Mouse (Mus musculus) embryonic stem cell, embryonic (primary cell): ENCODE data around the gene Cabp4.

Source experiments
- CTCF ChIA-PET, 4 experiments: fragments of 300-600 bp in 2 of 4; fragments of 350-600 bp in 2 of 4; sonication (Branson Sonifier 250); formaldehyde crosslinking; loops; one replicate each; lab custom pipeline; 2022; ENCODE audit warnings: inconsistent platforms in 2 of 4; lab: Charles Lee
- POLR2A ChIA-PET, 4 experiments: fragments of 300-600 bp in 2 of 4; fragments of 350-600 bp in 2 of 4; sonication (Branson Sonifier 250); formaldehyde crosslinking; loops; one replicate each; lab custom pipeline; 2022; ENCODE audit warnings: antibody characterized with exemption in 4 of 4, inconsistent platforms in 1 of 4; lab: Charles Lee

The Cabp4 gene

DNA sequence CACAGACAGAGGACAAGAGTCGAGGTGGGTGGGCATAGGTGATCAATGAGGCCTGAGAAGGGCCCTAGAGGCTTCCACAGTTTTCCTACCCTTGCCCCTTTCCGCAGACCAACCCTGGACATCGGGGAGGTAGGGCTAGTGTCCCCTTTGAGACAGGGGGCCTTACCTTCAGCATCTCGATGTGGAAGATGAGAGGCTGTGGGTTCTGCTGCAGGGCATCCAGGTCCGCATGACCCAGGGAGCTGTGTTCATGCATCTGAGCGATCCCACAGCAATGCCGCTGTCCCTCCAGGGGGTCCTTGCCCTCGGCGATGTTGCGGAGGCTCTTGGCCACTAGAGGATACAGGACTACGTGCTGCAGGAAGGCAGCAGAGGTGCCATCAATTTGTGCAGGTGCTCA, 28.0 kb downstream of the Cabp4 start:
- ChIA-PET CTCF (no interaction called here), POLR2A (interaction anchor here in 3 of 4 experiments (0.8 to 1.9 kb wide), 5 partner anchors 14 to 86 kb away, joined by 3 to 6 read pairs (median 4); partner anchors contain the start of genes Cdk2ap2 (in 1 of the 3) and Rad9a (in 1 of the 3))

DNA sequence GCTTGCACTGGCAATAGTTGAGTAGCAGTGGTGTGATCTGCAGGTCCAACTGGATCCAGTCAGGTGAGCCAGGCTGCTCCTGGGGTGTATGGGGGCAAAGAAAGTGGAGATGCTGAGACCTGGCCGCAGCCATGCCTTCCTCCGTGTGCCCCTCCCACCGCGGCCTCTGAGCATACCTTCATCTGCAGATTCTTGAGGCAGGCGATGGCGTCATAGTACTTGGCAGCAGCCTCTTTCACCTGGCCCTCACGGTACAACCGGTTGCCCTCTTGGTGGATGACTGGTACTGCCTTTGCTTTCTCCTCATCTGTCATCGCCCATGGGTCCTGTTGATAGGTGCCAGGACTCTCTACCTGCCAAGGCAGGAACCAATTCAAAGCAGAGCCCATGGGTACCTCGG, 28.7 kb downstream of the Cabp4 start:
- ChIA-PET CTCF (interaction anchor here in 1 of 4 experiments (1.3 kb wide), 1 partner anchor 113 kb away, joined by 3 read pairs; no protein-coding TSS in a partner anchor), POLR2A (no interaction called here)

DNA sequence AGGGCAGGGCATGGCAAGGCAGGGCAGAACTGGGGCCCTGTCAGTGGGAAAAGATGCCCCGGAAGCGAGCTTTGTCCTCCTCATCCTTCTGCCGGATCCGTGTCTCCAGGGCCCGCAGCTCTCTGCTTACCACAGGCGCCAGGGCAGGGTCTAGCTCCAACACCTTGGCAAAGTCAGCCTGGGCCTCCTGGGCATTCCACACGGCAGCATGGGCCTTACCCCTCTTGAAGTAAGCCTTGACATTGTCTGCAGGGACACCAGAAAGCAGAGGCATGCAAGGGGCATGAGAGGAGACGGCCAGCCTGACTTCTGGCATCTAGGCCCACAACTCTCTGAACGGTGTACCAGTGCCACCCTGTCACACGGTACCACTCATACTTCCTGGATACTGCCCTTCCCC, 29.3 kb downstream of the Cabp4 start:
- CTCF ChIA-PET = interaction anchor here in 1 of 4 experiments (1.3 kb wide), 1 partner anchor 114 kb away, joined by 3 read pairs; no protein-coding TSS in a partner anchor
- POLR2A ChIA-PET = interaction anchor here in 1 of 4 experiments (0.9 to 1.0 kb wide), 2 partner anchors 16 to 27 kb away, joined by 3 read pairs; no protein-coding TSS in a partner anchor

DNA sequence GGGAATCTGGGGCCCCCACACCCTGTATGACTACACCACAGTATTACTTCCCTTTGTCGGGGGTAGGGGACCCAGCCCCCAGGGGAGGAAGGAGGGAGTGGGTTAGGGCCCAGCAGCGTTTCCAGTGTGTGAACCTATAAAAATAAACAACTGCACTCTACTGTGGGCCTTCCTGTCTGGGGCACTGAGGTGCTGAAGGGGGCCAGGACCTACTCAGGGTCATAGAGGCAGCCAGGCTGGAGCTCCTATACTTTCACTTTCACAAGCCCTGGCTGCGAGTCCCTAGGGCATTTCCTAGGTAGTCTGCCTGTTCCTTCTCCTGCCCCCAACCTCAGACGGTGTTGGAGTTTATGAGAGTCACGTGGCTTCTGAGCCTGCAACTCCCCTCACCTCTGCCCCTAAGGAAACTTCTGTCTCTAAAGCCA, 30.0 kb downstream of the Cabp4 start:
- ChIA-PET CTCF (interaction anchor here in 2 of 4 experiments (0.6 to 2.1 kb wide), 3 partner anchors 15 to 745 kb away, joined by 3 to 7 read pairs (median 3); no protein-coding TSS in a partner anchor), POLR2A (interaction anchor here in 2 of 4 experiments (0.9 to 1.8 kb wide), 8 partner anchors 12 to 55 kb away, joined by 3 to 7 read pairs (median 4); partner anchors contain the start of genes Cdk2ap2 (in 2 of the 2), Aip (in 1 of the 2) and Pitpnm1 (in 1 of the 2))

DNA sequence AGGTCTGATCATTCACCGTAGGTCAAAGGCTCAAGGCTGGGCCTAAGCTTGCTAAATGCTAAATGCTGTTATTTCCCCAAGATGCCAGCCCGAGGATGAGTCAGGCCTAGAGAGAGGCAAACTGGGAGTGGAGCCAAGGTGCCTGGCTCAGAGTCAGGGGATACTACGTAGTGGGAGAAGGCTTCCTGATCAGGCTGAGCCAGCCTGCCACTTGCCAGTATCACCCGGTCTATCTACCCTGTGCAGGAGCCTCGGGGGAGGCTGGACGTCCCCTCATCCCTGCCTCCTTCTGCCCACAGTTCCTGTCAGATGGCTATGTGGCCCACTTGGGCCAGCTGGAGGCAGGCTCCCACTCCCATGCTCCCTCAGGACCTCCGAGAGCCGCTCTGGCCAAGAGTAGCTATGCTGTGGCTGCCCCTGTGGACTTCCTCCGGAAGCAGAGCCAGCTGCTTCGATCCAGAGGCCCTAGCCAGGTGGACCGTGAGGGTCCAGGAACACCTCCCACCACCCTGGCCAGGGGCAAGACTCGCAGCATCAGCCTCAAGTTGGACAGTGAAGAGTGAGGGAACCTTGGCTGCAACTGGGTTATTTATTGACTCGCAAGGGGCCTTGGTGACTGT, 30.5 kb downstream of the Cabp4 start:
- CTCF ChIA-PET = interaction anchor here in 1 of 4 experiments (2.1 kb wide), 1 partner anchor 14 kb away, joined by 7 read pairs; no protein-coding TSS in a partner anchor

DNA sequence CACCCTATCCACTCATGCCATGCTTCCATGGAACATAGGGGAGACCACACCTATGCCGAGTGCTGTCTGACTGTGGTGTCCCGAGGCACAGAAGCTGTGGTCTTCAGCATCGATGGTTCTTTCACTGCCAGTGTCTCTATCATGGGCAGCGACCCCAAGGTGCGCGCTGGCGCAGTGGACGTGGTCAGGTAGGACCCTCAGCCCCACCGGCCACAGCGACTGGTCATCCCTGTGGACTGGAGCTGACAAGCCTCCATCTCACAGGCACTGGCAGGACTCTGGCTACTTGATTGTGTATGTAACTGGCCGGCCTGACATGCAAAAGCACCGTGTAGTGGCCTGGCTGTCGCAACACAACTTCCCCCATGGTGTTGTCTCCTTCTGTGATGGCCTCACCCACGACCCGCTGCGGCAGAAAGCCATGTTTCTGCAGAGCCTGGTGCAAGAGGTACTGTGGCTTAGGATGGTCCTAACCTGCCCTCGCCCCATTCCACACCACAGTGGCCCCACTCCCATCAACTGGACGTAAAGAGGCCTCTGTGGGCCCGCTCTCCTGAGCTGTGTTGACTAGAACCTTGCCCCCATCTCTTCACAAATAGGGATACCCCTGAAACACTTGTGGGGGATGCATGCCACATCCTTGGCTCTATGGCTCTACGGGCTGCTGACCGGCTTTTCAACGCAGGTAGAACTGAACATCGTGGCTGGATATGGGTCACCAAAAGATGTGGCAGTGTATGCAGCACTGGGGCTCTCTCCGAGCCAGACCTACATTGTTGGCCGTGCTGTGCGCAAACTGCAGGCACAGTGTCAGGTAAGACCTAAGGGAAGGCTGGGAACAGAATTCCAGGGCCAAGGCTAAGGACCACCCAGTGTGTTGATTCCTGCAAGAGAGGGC, 31.5 kb downstream of the Cabp4 start:
- CTCF ChIA-PET = interaction anchor here in 1 of 4 experiments (2.1 kb wide), 1 partner anchor 13 kb away, joined by 7 read pairs; no protein-coding TSS in a partner anchor
- POLR2A ChIA-PET = interaction anchor here (0.6 to 2.9 kb wide), 15 partner anchors 9 to 94 kb away, joined by 3 to 19 read pairs (median 3); partner anchors contain the start of genes Cdk2ap2 (in 2 of the 4), Aip (in 1 of the 4), Pitpnm1 (in 1 of the 4) and Ppp1ca (in 1 of the 4)

More for the DNA sequence above, 30.5 kb downstream of the Cabp4 start:
- POLR2A ChIA-PET = interaction anchor here in 3 of 4 experiments (0.9 to 2.9 kb wide), 12 partner anchors 8 to 95 kb away, joined by 3 to 19 read pairs (median 4); partner anchors contain the start of genes Cdk2ap2 (in 2 of the 3), Aip (in 1 of the 3), Pitpnm1 (in 1 of the 3) and Ppp1ca (in 1 of the 3)

DNA sequence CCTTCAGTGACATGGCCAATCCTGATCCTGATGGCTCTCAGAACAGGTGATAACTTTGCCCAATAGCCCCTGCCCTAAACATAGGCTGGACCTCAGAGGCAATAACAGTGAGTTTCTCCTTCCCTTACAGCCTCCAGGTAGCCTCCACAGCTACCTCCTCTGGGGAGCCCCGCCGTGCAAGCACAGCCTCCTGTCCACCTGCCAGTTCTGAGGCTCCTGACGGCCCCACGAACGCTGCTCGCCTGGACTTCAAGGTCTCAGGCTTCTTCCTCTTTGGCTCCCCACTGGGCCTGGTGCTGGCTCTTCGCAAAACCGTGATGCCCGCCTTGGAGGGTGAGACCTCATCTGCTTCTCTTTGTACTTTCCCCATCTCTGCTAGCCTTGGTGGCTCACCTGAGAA, 35.3 kb downstream of the Cabp4 start:
- POLR2A ChIA-PET = interaction anchor here in 1 of 4 experiments (0.5 kb wide), 1 partner anchor 256 kb away, joined by 4 read pairs; no protein-coding TSS in a partner anchor

DNA sequence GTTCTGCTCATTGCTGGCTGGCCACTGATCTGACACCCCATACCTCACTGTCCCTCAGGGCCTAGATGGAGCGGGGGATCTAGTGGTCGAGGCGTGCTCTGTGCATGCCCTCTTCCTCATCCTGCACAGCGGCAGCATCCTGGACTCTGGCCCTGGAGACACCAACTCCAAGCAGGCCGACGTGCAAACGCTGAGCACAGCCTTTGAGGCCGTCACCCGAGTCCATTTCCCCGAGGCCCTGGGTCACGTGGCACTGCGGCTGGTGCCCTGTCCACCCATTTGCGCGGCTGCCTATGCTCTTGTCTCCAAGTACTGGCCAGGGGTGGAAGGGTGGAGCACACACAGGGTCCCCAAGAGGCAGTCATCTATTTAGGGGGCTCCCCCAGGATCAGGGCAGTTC, 37.2 kb downstream of the Cabp4 start:
- POLR2A ChIA-PET = interaction anchor here in 2 of 4 experiments (1.0 to 1.6 kb wide), 3 partner anchors 9 to 60 kb away, joined by 3 read pairs; partner anchors contain the start of gene Gstp2 (in 1 of the 2)

More for the DNA sequence above, 35.3 kb downstream of the Cabp4 start:
- CTCF ChIA-PET = interaction anchor here in 1 of 4 experiments (0.9 kb wide), 1 partner anchor 13 kb away, joined by 3 read pairs; no protein-coding TSS in a partner anchor

DNA sequence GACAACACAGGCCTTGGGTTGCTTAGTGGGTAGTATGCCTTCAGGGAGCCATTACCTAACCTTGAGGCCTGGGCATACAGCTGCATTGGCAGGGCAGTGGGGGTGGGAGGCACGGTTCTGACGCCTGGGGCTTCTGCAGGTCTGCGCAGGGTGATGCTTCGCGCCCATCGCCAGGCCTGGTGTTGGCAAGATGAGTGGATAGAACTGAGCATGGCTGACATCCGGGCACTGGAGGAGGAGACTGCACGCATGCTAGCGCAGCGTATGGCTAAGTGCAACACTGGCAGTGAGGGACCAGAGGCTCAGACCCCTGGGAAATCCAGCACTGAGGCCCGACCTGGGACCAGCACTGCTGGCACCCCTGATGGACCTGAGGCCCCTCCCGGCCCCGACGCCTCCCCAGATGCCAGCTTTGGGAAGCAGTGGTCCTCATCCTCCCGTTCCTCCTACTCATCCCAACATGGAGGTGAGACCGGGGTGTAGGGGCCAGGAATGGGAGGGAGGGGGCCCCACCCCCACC, 39.1 kb downstream of the Cabp4 start:
- ChIA-PET POLR2A (interaction anchor here in 2 of 4 experiments (0.6 to 1.3 kb wide), 4 partner anchors 16 to 67 kb away, joined by 3 to 4 read pairs (median 4); no protein-coding TSS in a partner anchor), CTCF (interaction anchor here in 2 of 4 experiments (0.6 to 1.7 kb wide), 2 partner anchors 124 to 359 kb away, joined by 3 to 4 read pairs; no protein-coding TSS in a partner anchor)

More for the DNA sequence above, 37.2 kb downstream of the Cabp4 start:
- CTCF ChIA-PET = no interaction called here

DNA sequence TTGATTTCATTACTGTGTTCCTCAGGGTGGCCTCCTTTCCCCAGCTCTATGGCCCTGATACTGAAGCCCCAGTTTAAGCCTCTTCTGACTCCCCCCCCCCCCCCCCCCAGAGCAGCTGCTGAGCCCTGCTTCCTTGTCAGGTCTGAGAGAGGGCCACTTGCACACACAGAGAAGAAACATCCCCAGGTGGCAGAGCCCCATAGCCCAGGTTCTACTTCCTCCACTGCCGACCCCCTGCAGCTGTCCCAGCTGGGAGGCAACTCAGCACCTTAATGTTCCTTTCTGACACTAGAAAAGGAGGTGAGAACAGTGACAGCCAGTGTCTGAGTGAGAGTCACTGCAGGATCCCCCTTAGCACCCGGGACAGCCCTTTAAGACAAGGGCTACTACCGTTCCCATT, 40.0 kb downstream of the Cabp4 start:
- POLR2A ChIA-PET = interaction anchor here in 1 of 4 experiments (1.1 to 1.3 kb wide), 2 partner anchors 17 to 46 kb away, joined by 3 to 4 read pairs; no protein-coding TSS in a partner anchor
- CTCF ChIA-PET = interaction anchor here in 1 of 4 experiments (1.7 kb wide), 1 partner anchor 125 kb away, joined by 4 read pairs; no protein-coding TSS in a partner anchor

DNA sequence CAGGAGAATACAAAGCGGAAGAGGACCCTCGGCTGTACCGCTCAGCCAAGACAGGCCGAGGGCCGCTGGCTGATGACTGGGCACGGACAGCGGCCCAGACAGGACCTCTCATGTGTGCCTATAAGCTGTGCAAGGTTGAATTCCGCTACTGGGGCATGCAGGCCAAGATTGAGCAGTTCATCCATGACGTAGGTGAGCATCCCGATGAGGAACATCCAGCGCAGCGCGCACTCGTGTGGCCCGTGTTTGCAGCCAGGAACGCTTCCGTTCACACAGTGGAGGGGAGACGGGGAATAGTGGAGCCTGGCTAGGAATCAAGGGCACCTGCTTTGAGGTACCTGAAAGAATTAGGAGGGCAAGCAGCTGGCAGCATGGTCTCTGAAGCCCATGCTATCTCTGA, 40.5 kb downstream of the Cabp4 start:
- ChIA-PET CTCF (no interaction called here), POLR2A (interaction anchor here in 1 of 4 experiments (0.5 kb wide), 1 partner anchor 81 kb away, joined by 3 read pairs; no protein-coding TSS in a partner anchor)

DNA sequence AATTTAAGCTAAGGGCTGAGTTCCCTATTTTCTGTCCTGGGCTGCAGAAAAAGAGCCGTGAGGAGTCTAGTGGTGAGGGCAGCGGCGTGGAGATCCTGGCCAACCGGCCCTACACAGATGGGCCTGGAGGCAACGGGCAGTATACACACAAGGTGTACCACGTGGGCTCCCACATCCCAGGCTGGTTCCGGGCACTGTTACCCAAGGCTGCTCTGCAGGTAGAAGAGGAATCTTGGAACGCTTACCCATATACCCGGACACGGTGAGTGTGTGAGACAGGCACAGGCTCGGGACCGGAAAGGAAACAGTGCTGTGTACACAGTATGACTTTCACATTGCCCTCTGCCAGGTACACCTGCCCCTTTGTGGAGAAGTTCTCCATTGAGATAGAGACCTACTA, 41.2 kb downstream of the Cabp4 start:
- ChIA-PET POLR2A (interaction anchor here in 2 of 4 experiments (0.6 to 1.8 kb wide), 3 partner anchors 14 to 46 kb away, joined by 3 to 4 read pairs (median 4); no protein-coding TSS in a partner anchor), CTCF (no interaction called here)

DNA sequence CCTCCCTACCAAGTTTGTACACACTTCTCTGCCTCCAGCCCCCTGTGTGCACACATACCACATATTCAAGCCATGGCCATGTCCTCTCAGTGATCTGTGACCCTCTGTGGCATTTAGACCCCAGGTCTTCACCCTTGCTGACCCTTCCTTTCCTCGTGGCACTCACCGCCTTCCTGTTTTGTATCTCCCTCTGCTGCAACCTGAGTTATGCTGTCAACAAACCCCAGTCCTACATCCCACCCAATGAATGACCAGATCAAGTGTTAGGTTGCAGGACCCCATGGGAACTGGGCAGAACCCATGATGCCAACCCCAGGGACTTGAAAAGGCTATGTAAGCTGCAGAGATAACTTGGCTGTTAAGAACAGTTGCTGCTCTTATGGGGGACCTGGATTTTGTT, 41.8 kb downstream of the Cabp4 start:
- POLR2A ChIA-PET = interaction anchor here in 2 of 4 experiments (0.6 to 1.8 kb wide), 6 partner anchors 11 to 56 kb away, joined by 3 to 4 read pairs (median 3); no protein-coding TSS in a partner anchor

DNA sequence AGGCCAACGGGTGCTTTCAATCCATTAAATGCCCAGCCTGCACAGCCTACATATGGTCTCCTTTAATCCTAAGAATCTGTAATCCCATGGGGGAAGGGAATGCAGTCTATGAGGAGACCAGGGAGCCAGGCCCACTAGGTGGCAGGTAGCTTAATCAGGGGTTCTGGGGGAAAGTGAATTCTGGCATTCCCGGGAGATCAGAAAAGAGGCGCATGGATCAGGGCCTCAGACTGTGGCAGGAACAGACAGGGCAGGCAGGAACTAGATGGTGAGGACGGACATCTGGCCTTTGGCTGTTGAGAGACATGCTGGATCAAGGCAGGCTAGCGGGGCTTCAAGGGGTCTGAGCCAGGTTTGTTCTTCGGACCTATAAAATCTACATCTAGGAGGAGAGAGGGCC, 42.4 kb downstream of the Cabp4 start:
- ChIA-PET CTCF (interaction anchor here in 1 of 4 experiments (1.2 kb wide), 1 partner anchor 50 kb away, joined by 3 read pairs; no protein-coding TSS in a partner anchor), POLR2A (interaction anchor here in 2 of 4 experiments (0.7 to 1.8 kb wide), 5 partner anchors 11 to 55 kb away, joined by 3 to 4 read pairs (median 3); no protein-coding TSS in a partner anchor)

More for the DNA sequence above, 41.8 kb downstream of the Cabp4 start:
- CTCF ChIA-PET = no interaction called here

DNA sequence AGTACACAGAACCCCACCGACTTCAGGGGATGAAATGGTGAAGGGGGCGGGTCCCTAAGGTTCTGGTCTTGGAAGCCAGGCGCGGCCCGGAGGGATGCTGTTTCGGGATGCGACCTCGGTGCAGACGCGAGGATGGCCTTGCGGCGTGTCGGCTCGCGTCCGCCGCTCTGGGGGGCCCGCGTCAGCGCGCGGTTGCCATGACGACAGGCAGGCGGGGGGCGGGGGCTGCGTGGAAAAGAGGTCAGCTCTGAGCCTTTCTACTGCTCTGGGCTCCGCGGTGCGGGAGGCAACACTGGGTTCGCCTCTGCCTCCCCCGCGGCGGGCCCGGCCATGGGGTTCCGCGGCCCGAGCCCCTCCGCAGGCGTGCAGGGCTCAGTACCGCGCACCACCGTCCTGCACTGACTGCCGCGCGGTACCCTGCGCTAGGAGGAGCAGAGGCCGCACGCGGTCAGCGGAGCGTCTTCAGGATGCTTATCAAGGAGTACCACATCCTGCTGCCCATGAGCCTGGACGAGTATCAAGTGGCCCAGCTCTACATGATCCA, 43.0 kb downstream of the Cabp4 start:
- POLR2A ChIA-PET = interaction anchor here in 2 of 4 experiments (0.9 to 2.1 kb wide), 5 partner anchors 10 to 54 kb away, joined by 3 to 17 read pairs (median 3); no protein-coding TSS in a partner anchor
- CTCF ChIA-PET = interaction anchor here in 2 of 4 experiments (0.6 to 2.2 kb wide), 6 partner anchors 25 to 157 kb away, joined by 3 to 9 read pairs (median 4); partner anchors contain the start of genes Aip (in 1 of the 2) and Gstp2 (in 1 of the 2)
